Mouse (Mus musculus): ENCODE results near the gene Gm20388.

GRCm38 (mm10) chr8:120910936-120911335, 1000.3 kb downstream of the Gm20388 start:
- TF ChIP-seq CTCF (IDR thresholded peaks at IDR 0.05; ENCODE audit: borderline replicate concordance, insufficient read depth, low read depth, low read length) (no peak), POLR2A (IDR thresholded peaks at IDR 0.05; ENCODE audit: borderline replicate concordance, insufficient read depth, low read length) (no peak)
